Mouse (Mus musculus) embryonic facial prominence, embryonic 11.5 days (tissue): Measurements from ENCODE around the gene Impdh2. TPM values are rescaled to one million over a fixed set of nuclear protein-coding genes. Genes with fewer than 3 reads are reported as not detected.
A peak's percentile ranks its signal among the peaks of the same experiment; 100 is the strongest.

ENCODE experiments used
- ATAC-seq: fragments of 200-750 bp; cut with Nextera tagmentation; replicated peaks from 2 replicates; pipeline ENCODE4 v1.8.0; 2017; ENCODE audit warnings: low read depth; ENCODE audit not compliant: insufficient number of reproducible peaks, low FRiP score, low TSS enrichment
- DNase-seq: peaks from one replicate; pipeline ENCODE4 v3.0.0-alpha.2; 2015; ENCODE audit warnings: low spot score
- H3K27ac ChIP-seq: fragments of 300-500 bp; sonication (generic); replicated peaks from 2 replicates; pipeline ENCODE4 v1.5.1; 2014; ENCODE audit warnings: mild to moderate bottlenecking, low read depth, low read length, control low read depth
- H3K27me3 ChIP-seq: fragments of 300-500 bp; sonication (generic); 2 replicates; pipeline ENCODE4 v1.6.1; 2014; ENCODE audit warnings: mild to moderate bottlenecking, low read length, moderate library complexity, mixed read lengths; ENCODE audit not compliant: control insufficient read depth, insufficient read depth
- H3K36me3 ChIP-seq: fragments of 300-500 bp; sonication (generic); replicated peaks from 2 replicates; pipeline ENCODE4 v1.6.1; 2014; ENCODE audit warnings: low read depth, mild to moderate bottlenecking, low read length, moderate library complexity, mixed read lengths; ENCODE audit not compliant: control insufficient read depth, insufficient read depth
- H3K4me1 ChIP-seq: fragments of 300-500 bp; sonication (generic); 2 replicates; pipeline ENCODE4 v1.6.1; 2014; ENCODE audit warnings: low read length, mixed read lengths; ENCODE audit not compliant: control insufficient read depth, insufficient read depth
- H3K4me2 ChIP-seq: fragments of 300-500 bp; sonication (generic); 2 replicates; pipeline ENCODE4 v1.6.1; 2014; ENCODE audit warnings: low read depth, mild to moderate bottlenecking, control low read depth, low read length, moderate library complexity
- H3K4me3 ChIP-seq: fragments of 300-500 bp; sonication (generic); 2 replicates; pipeline ENCODE4 v1.5.1; 2014; ENCODE audit warnings: low read depth, low read length, control low read depth
- H3K9ac ChIP-seq: fragments of 300-500 bp; sonication (generic); replicated peaks from 2 replicates; pipeline ENCODE4 v1.6.1; 2014; ENCODE audit warnings: mild to moderate bottlenecking, control low read depth, low read length
- H3K9me3 ChIP-seq: fragments of 300-500 bp; sonication (generic); replicated peaks from 2 replicates; pipeline ENCODE4 v1.6.1; 2016; ENCODE audit warnings: mild to moderate bottlenecking, low read length, inconsistent platforms, mixed read lengths; ENCODE audit not compliant: control insufficient read depth
- WGBS: fragments of 180-500 bp; shearing (Covaris S2); extraction: QIAGEN DNeasy Blood & Tissue Kit; methylation state at CpG from one replicate; pipeline ENCODE4 v1.1.7; 2014; 5-methylcytosine and 5-hydroxymethylcytosine counted together
- polyA plus RNA-seq: library from polyadenylated mRNA; unstranded; fragments of >200 nt; fragmentation: Nextera tagmentation; extraction: Ambion mirVana; gene quantifications from 2 replicates; pipeline ENCODE4 v1.2.1, GENCODE M21; 2014

Impdh2 gene
- polyA plus RNA-seq, result 242 and 248 TPM in 2 replicates

GRCm38 (mm10) chr9:108560227-108560841, at the start of gene Impdh2:
Gene Impdh2, plus strand, starts transcription at chr9:108560286.
- no peaks in the 10 kb centered on the region for H3K9me3 ChIP-seq
- H3K27me3 ChIP-seq, result no peaks in the 10 kb centered on the region
- peak; percentile 97 for ATAC-seq
- H3K4me1 ChIP-seq, result no peaks in the 10 kb centered on the region; the same call in 1 of the 2 replicates
- WGBS, result under 1% methylated on average over 50 of the region's 53 CpGs
- H3K9ac ChIP-seq, result peak within 1 kb of the TSS; percentile 69
- peaks cover 12% of the 10 kb centered on the region for H3K36me3 ChIP-seq
- H3K4me3 ChIP-seq, result peak within 1 kb of the TSS; percentile 59
- peak within 1 kb of the TSS; percentile 62 for H3K4me2 ChIP-seq
- peak; percentile 99 for DNase-seq
- no peak within 1 kb of the TSS; the same call in 1 of the 2 replicates for H3K27ac ChIP-seq

DNA sequence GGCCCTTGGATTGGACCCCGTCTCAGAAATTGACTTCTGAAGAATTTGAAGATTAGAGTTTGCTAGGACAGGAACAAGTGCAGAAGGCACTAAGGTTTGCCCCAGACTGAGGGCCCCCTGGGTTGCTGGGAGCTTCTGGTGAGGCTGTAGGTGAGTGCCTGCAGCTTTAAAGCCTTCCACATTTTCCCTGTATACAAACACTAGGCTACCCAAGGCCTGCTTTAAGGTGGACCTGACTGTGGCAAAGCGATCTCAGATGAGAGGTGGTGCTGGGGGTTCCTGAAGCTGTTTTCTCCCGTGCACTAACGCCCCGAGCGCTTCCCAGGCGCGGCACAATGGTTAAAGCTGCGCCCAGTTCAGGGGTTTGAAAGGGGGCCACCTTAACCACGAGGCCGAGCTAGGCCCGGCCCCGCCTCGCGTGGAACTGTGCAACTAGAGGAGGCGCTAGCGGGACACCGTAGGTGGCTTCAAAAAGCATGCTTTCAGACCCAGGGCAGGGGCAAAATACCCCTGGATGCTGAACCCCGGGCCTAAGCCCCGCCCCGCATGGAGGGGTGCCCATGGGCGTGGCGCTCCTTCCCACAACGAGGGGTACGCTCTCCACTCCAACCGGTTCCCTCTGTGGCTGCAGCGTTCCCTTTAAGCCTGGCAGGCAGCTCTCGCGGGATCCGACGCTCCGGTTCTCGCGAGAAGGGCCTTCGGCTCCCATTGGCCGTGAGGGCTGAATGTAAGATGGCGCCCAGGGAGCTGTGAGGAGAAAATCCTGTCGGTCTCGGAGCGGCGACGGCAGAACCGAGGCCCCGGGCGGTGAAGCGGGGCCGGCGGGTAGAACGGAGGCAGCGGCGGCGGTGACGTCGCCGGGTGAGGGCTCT, 43.5 kb upstream of the Impdh2 start, which contains the start of gene Qrich1:
TSS of gene Qrich1 (plus strand) at position 427 of the 872 bp plus-strand sequence.
- H3K4me2 ChIP-seq, result peak within 1 kb of the TSS; percentile 87

DNA sequence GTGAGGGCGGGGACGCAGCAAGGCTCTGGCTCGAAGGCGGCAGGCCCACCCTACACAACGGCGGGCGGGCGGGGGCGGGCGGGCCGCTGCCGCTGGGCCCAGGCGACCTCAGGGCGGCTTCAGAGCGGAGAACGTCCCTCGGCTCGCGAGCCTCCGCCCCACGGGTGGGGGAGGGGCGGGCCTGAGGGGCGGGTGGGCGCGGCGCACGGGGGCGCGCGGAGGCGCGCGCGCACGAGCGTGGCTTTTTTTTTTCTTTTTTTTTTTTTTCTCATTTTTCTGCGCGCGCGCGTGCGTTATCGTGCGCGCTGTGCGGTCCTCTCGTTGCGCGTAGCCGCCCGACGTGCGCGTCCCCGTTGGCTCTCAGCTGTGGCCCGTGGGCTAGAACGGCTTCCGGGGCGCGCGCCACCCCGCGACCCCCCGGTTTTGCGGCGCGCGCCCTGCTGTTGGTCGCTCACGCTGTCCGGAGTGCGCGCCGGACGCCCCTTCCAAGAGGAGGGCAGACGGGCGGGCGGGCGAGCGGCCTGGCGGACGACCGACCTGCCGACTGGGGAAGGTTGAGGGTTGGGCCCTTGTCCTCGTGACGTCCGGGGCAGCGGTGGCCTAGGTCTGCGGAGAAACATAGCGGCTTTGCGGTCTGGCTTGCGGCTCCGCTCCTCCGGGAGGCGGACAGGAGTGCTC, 42.7 kb upstream of the Impdh2 start:
- peak; percentile 80 for ATAC-seq

More for the DNA sequence above, 43.5 kb upstream of the Impdh2 start, which contains the start of gene Qrich1:
- H3K27ac ChIP-seq, result peak within 1 kb of the TSS; percentile 99
- no peaks in the 10 kb centered on the region for H3K27me3 ChIP-seq
- peak within 1 kb of the TSS; percentile 98 for H3K9ac ChIP-seq
- whole genome bisulfite sequencing, result 1% methylated on average over 55 of the region's 55 CpGs
- peaks cover 13% of the 10 kb centered on the region for H3K36me3 ChIP-seq
- DNase-seq, result peak; percentile 99
- peak within 1 kb of the TSS; percentile 89 for H3K4me3 ChIP-seq
- no peaks in the 10 kb centered on the region for H3K9me3 ChIP-seq
- no peaks in the 10 kb centered on the region; the same call in 1 of the 2 replicates for H3K4me1 ChIP-seq
- peak; percentile 96 for ATAC-seq

DNA sequence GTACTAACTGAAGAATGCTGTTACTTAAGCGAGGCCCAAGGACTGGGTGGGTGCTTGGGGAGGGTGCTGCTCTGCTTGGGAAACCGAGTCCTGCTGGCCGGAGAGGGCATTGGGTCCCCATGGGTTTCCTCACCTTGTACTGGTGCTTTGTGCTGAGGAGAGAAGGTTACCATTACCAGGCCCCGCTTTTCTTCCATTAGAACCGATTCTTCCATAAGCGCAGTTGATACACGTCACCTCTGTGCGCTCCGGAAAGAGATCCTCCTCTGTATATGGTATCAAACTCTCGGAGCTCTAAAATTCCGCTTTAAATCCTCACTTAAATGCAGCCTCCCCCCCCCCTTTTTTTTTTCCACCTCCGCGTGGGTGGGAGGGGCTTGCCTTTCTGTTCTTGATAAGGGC, 42.2 kb upstream of the Impdh2 start:
- Histone ChIP-seq H3K27me3 (no peaks in the 10 kb centered on the region), H3K9ac (peak overlapping the region; percentile 98), H3K4me3 (peak overlapping the region; percentile 89), H3K27ac (peak overlapping the region; percentile 99), H3K4me2 (peak overlapping the region; percentile 51), H3K36me3 (peaks cover 10% of the 10 kb centered on the region), H3K4me1 (no peaks in the 10 kb centered on the region; the same call in 1 of the 2 replicates), H3K9me3 (no peaks in the 10 kb centered on the region)
- peak; percentile 36; the same call in 1 of the 2 replicates for ATAC-seq
- under 1% methylated on average over 13 of the region's 13 CpGs for WGBS
- peak; percentile 71 for DNase-seq

More for the DNA sequence above, 42.7 kb upstream of the Impdh2 start:
- Histone ChIP-seq H3K36me3 (peaks cover 13% of the 10 kb centered on the region), H3K4me1 (no peaks in the 10 kb centered on the region; the same call in 1 of the 2 replicates), H3K9me3 (no peaks in the 10 kb centered on the region), H3K27me3 (no peaks in the 10 kb centered on the region), H3K4me2 (peak overlapping the region; percentile 51), H3K4me3 (peak overlapping the region; percentile 89), H3K9ac (peak overlapping the region; percentile 98), H3K27ac (peak overlapping the region; percentile 99)
- DNase-seq, result peak; percentile 87
- under 1% methylated on average over 83 of the region's 95 CpGs for WGBS

DNA sequence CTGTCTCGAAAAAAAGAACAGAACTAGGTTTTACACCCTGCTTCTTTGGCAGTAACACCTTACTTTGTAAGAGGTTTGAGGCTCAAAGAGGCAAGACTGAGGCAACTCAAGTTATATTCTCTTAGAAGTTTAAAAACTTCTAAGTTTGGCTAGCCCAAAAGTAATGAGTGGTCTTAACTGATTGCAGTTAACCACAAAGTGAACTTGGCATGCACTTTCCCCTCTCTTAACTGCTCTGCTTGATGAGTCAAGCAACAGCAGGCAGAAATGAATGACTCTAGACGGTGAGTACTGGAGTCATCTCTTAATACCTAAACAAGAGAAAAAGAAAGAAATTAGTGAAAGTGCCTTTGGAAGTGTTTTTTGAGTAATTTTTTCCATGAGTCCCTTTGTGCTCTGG, 38.5 kb upstream of the Impdh2 start:
- Histone ChIP-seq H3K9me3 (no peaks in the 10 kb centered on the region), H3K4me1 (no peaks in the 10 kb centered on the region), H3K36me3 (no peaks in the 10 kb centered on the region), H3K9ac (no peak overlapping the region), H3K27ac (no peak overlapping the region), H3K4me2 (no peak overlapping the region), H3K4me3 (no peak overlapping the region), H3K27me3 (no peaks in the 10 kb centered on the region)
- no peak for ATAC-seq
- 82% methylated on average over 2 of the region's 2 CpGs for WGBS
- DNase-seq, result no peak

- no peak for DNase-seq
- Histone ChIP-seq H3K27ac (no peak overlapping the region), H3K4me2 (no peak overlapping the region), H3K4me3 (no peak overlapping the region), H3K36me3 (no peaks in the 10 kb centered on the region), H3K4me1 (no peaks in the 10 kb centered on the region), H3K9me3 (no peaks in the 10 kb centered on the region), H3K27me3 (no peaks in the 10 kb centered on the region), H3K9ac (no peak overlapping the region)
- WGBS, result 97% methylated on average over 4 of the region's 4 CpGs
- ATAC-seq, result no peak
Observed at GRCm38 (mm10) chr9:108523341-108523740, 36.7 kb upstream of the Impdh2 start.

DNA sequence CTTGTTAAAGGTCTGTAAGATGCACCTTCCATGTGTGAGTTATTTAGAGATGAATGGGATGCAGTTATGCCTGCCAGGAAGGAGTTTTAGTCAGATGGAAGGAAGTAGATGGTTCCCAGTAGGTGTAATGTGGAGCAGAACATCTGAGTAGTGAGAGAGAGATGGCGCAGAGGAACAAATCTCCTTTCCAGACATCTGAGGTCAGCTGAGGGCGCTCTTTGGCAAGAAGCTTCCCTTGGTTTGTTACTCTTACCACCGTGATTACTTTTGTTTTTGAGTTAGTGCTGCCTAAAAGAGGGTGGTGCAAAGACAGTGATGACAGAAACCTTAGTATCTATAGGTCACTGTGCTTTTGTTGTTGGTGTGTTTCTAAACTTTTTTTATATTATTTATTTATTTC, 34.7 kb upstream of the Impdh2 start:
- H3K27me3 ChIP-seq, result no peaks in the 10 kb centered on the region
- H3K4me2 ChIP-seq, result no peak overlapping the region
- ATAC-seq (no peak), DNase-seq (no peak)
- H3K36me3 ChIP-seq, result peaks cover 6% of the 10 kb centered on the region
- H3K4me3 ChIP-seq, result no peak overlapping the region
- no peak overlapping the region for H3K27ac ChIP-seq
- no peak overlapping the region for H3K9ac ChIP-seq
- no peaks in the 10 kb centered on the region for H3K9me3 ChIP-seq
- no peaks in the 10 kb centered on the region for H3K4me1 ChIP-seq
- WGBS, result 95% methylated on average over 3 of the region's 3 CpGs
